Mouse (Mus musculus) erythroid progenitor cell, adult 5-6 weeks (primary cell): Measurements from ENCODE around the gene Wdr45. TPM values are rescaled to one million over a fixed set of nuclear protein-coding genes. Genes with fewer than 3 reads are reported as not detected.

Source experiments
- ATAC-seq: replicated peaks from 2 replicates; pipeline ENCODE4 v1.8.0; 2016; ENCODE audit warnings: moderate number of reproducible peaks, mild to moderate bottlenecking, moderate TSS enrichment, inconsistent platforms; ENCODE audit not compliant: poor library complexity, low FRiP score, severe bottlenecking
- total RNA-seq, 2 experiments: library from RNA; stranded (forward) in 1 of 2; stranded (reverse) in 1 of 2; fragments of 150-400 nt in 1 of 2; fragments of 186-747, 209-891 nt in 1 of 2; gene quantifications; 2 replicates each; pipeline versions ENCODE4 v1.2.3 to v1.2.4; 2015 to 2017; ENCODE audit warnings: low replicate concordance in 2 of 2

Gene Wdr45
- total RNA-seq, 2 experiments from 2014 or later, result 36.0 to 59.5 TPM

DNA sequence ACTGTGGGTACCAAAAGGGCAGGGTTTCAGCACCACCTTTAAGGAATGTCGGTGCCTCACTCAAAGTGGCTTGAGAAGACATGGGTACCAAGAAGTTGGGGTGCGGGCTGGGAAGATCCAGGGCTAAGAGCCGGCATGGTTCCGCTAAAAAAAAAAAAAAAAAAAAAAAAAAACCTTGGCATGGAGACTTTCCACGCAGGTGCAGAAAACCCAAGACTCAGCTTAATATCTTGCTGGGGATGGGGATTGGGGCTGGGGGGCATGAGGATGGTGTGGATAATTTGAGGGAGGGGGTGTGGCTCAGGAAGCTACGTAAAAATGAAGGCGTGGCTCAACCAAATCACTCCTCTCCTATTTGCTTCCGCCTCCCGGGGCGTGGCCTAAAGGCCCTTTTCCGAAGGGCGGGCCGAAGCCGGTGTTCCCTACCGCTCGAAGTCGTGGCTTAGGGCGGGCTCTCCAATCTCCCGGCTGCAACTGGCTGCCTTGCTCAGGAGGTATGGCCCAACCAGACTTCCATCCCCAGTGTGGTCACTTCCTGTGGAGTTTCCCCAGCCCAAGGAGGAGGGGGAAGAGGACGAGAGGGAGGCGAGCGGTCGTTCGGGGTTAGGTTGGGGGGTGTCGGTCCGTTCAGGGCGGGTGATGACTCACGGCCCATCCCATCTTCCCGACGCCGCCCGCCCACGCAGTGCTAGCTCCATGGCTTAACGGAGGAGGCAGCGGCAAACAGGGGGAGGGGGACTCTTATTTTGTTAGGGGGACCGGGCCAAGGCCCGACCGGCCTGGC lies 48.2 kb downstream of the Wdr45 start, which contains the start of gene Tfe3:
Gene Tfe3, plus strand, starts transcription at position 424 of the 784 bp plus-strand sequence.
- ATAC-seq, result peak; percentile 97

DNA sequence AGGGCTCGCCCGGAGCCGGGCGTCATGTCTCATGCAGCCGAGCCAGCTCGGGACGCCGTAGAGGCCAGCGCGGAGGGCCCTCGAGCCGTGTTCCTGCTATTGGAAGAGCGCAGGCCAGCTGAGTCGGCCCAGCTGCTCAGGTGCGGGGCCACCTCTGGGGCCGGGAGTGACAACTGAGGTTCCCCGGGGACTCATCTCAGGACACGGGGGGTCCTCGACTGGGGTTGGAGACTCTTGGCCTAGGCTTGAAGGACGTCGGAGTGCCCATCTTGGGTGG lies 48.7 kb downstream of the Wdr45 start:
- ATAC-seq, result no peak

DNA sequence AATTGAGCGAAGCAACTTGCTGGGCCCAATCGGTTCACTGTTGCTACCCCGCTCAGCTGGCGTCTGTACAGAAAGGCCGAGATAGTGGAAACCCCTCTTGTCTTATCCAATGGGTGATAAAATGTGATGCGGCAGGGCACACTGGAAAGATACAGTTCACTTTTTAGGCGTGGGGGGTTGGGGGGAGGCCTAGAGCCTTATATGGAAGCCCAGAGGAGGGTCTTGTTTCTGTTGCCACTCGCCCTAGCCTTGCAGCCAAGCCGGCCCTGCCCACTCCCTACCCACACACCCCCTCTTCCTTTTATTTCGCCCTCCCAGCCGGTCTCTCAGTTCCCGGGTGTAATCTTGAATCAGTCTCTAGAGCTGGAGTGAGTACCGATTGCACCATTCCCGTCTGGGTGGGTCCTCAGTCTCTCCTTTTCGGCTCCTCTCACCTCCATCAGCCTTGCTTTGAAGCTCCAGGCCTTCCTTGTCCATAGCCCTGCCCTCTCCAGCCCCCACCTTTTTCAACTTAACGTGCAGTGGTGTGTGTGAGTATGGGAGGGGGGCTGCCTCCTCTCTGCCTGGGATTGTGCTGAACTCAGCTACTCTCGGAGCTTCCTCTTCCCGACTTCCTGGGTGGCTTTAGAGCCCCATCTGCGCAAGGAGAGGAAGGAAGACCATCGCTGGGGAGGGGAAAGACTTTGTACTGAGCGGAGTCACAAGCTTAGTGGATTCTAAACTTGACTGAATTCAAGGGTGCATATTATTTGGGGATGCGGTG lies 49.7 kb downstream of the Wdr45 start:
- no peak for ATAC-seq

DNA sequence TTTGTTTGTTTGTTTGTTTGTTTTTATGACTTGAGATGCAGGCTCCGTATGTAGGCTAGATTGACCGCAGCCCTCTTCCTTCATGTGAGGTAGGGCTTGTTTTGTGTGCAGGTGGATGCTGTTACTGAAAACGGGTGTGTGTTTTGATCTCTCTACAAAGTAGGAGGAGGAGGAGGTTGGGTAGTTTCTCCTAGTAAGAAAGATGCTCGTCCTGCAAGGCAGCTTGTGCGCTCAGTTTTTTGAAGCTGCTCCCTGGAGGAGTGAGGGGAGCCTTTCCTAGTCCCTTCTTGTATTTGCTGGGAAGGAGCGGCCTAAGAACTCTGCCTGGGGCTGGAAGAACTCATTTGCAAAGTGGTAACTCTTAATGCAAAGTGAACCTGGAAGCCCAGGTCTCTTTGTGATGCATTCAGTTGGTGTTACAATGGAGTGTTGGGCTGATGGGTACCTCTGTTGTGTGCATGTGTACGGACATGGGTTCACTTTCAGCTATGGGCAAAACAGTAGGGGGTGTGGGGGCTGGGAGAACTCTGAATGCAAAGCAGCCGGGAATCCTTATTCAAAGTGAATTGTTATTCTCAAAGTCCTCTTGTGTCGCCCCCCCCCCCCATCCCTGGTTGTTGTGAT lies 50.6 kb downstream of the Wdr45 start:
- no peak for ATAC-seq

DNA sequence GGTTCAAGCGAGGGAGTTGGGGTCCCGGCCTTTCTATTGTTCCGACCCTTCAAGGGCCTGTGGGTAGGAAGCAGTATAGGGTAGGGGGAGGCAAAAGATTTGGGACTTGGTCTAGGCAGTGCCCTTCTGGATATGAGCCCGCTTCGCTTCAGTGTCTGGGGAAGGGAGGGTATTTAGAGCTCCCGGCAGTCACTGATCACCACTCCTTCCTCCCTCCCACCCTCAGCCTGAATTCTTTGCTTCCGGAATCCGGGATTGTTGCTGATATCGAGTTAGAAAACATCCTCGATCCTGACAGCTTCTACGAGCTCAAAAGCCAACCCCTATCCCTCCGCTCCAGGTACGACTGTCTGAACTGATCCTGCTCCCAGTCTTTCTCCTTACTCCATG lies 51.1 kb downstream of the Wdr45 start:
- ATAC-seq, result no peak

DNA sequence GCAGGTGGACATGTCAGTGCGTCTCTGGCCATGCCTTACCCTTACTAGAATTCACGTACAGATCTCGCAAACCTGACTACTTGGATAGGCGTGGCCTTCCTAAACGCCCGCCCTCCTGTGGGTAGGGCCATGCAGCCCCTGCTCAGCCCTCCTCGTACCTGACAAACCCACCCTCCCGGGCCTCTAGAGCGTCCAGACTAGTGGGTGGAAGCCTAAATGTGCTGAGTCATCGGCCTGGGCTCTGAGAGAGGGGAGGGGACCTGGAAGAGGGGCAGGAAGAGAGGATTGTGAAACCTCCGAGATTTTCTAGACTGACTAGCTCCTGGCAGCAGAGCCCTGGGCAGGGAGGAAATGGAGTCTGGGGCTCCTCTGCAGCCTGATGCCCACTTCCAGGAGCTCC lies 51.6 kb downstream of the Wdr45 start:
- no peak for ATAC-seq

DNA sequence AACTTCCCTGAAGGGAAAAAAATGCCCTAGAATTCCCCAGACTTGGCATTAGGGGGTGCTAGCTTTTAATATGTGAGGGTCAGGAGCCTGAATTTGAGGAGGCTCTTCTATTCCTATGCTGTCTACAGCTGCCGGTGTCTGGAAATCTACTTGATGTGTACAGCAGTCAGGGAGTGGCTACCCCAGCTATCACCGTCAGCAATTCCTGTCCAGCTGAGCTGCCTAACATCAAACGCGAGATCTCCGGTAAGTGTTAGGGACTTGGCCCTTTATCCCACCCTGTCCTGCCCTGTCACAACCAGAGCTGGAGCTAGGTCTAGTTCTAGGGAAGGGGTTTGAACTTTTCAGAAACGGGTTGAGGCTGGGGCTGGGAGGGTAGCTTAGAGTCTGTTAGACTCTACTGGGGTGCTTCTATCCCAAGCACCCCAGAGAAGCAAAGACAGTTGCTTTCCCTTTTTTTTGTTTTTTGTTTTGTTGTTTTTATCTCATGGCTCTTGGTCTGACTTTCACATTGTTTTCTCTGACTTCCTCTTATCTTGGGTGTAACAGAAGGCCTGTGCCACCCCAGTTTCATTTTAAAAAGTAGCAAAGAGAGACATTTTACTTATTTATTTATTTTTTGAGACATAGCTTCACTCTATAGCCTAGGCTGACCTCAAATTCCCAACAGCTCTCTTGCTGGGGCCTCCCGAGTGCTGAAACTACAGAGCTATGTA lies 55.3 kb downstream of the Wdr45 start:
- peak; percentile 72 for ATAC-seq

DNA sequence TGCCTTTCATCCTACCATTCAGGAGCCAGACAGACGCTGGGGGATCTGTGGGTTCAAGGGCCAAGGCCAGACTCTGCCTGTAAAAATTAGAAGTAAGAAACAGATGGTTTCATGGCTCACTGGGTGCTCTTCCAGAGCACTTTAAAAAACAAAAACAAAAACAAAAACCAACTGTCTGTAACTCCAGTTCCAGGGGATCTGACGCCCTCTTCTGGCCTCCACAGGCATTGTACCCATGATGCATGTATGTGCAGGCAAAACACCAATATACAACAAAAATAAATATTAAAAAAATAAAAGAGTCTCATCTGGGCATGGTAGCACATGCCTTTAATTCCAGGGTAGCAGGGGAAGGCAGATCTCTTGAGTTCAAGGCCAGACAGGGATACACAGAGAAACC lies 58.6 kb downstream of the Wdr45 start:
- ATAC-seq, result no peak

DNA sequence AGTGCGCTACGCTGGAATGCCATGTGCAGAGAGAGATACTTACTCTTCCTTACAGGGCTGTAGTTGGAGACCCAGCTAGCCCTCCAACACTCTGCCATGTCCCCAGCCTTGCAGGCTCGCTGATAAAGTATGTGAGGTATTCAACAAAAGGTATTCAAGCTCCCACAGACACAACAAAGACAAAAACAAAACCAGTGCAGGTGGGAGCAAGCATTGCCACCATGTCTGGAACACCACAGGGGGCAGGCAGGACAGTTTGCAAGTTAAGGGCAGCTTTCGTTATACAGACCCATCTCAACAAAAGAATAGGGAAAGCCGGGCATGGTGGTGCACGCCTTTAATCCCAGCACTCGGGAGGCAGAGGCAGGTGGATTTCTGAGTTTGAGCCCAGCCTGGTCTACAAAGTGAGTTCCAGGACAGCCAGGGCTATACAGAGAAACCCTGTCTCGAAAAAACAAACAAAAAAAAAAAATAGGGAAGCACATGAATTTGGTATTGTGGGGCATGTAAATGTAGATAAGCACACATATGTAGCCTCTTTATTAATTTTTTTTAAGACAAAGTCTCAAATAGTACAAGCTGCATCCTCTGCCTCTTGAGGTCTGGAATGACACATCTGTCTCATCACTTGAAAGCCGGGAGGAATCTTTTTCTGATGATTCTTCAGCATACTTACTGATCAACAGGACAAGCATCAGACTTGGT lies 61.5 kb downstream of the Wdr45 start:
- no peak for ATAC-seq

DNA sequence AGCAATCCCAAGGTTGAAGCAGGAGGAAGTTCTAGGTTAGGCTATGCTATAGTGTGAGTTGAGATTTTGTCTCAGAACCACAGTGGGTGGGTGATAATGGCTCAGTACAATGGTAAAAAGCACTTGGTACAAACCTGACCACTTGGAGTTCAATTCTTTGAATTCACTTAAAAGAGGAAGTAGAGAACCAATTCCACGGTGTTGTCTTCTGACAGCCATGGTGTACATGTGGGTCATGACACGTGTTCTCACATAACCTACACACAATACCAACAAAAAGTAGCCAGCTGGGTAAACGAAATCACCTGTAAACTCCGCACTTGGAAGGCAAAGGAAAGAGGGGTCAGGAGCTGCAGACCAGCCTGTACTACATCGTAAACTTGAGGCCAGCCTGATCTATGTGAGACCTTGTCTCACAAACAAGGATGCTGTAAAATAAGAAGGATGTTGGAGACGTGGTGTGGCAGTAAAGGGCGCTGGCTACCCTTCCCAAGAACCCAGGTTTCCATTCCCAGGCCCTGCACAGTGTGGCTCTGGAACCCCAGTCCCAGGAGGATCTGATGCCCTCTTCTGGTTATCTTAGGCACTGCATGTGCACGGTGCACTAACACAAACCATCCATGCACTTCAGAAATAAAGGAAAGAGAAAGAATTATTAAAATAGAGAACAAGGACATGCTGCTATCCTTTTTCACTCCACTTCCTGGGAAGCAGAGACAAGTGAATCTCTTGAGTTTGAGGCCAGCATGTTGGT lies 62.4 kb downstream of the Wdr45 start:
- peak; percentile 73 for ATAC-seq

Other genes starting within 250 kb of the Wdr45 start
- 2.2 and 3.8 TPM in 2 replicates for gene Foxp3, start 140.7 kb upstream of the Wdr45 start, total RNA-seq (2015; ENCODE audit: low replicate concordance)
- gene Foxp3, start 140.7 kb upstream of the Wdr45 start, total RNA-seq (2017; ENCODE audit: low replicate concordance), result not detected in 2 replicates
- 10.1 TPM in 1 of 2 replicates, not detected in the other for gene Ppp1r3f, start 140.1 kb upstream of the Wdr45 start, total RNA-seq (2015; ENCODE audit: low replicate concordance)
- 0.26 TPM in 1 of 2 replicates, not detected in the other for gene Ppp1r3f, start 140.1 kb upstream of the Wdr45 start, total RNA-seq (2017; ENCODE audit: low replicate concordance)
- 8.6 and 9.2 TPM in 2 replicates for gene Ccdc22, start 108.8 kb upstream of the Wdr45 start, total RNA-seq (2015; ENCODE audit: low replicate concordance)
- 12.0 and 17.3 TPM in 2 replicates for gene Ccdc22, start 108.8 kb upstream of the Wdr45 start, total RNA-seq (2017; ENCODE audit: low replicate concordance)
- not detected in 2 replicates for gene Cacna1f, start 107.2 kb upstream of the Wdr45 start, total RNA-seq (2015; ENCODE audit: low replicate concordance)
- gene Cacna1f, start 107.2 kb upstream of the Wdr45 start, total RNA-seq (2017; ENCODE audit: low replicate concordance), result not detected in 2 replicates
- gene Syp, start 75.9 kb upstream of the Wdr45 start, total RNA-seq (2015; ENCODE audit: low replicate concordance), result not detected in 2 replicates
- 0.51 TPM in 1 of 2 replicates, not detected in the other for gene Syp, start 75.9 kb upstream of the Wdr45 start, total RNA-seq (2017; ENCODE audit: low replicate concordance)
- gene Prickle3, start 57.1 kb upstream of the Wdr45 start, total RNA-seq (2015; ENCODE audit: low replicate concordance), result 0.72 and 1.3 TPM in 2 replicates
- gene Prickle3, start 57.1 kb upstream of the Wdr45 start, total RNA-seq (2017; ENCODE audit: low replicate concordance), result 0.23 and 0.90 TPM in 2 replicates
- gene Plp2, start 42.9 kb upstream of the Wdr45 start, total RNA-seq (2015; ENCODE audit: low replicate concordance), result 64.6 and 96.2 TPM in 2 replicates
- 9.6 and 18.7 TPM in 2 replicates for gene Plp2, start 42.9 kb upstream of the Wdr45 start, total RNA-seq (2017; ENCODE audit: low replicate concordance)
- gene Magix, start 33.1 kb upstream of the Wdr45 start, total RNA-seq (2015; ENCODE audit: low replicate concordance), result not detected in 2 replicates
- gene Magix, start 33.1 kb upstream of the Wdr45 start, total RNA-seq (2017; ENCODE audit: low replicate concordance), result not detected in 2 replicates
- 10.5 and 31.9 TPM in 2 replicates for gene Gpkow, start 17.2 kb upstream of the Wdr45 start, total RNA-seq (2015; ENCODE audit: low replicate concordance)
- gene Gpkow, start 17.2 kb upstream of the Wdr45 start, total RNA-seq (2017; ENCODE audit: low replicate concordance), result 12.6 and 25.0 TPM in 2 replicates
- not detected in 2 replicates for gene Gm45208, start 7.9 kb downstream of the Wdr45 start, total RNA-seq (2015; ENCODE audit: low replicate concordance)
- not detected in 2 replicates for gene Gm45208, start 7.9 kb downstream of the Wdr45 start, total RNA-seq (2017; ENCODE audit: low replicate concordance)
- gene Praf2, start 14.1 kb downstream of the Wdr45 start, total RNA-seq (2015; ENCODE audit: low replicate concordance), result 1.3 and 2.5 TPM in 2 replicates
- gene Praf2, start 14.1 kb downstream of the Wdr45 start, total RNA-seq (2017; ENCODE audit: low replicate concordance), result 2.1 TPM in 1 of 2 replicates, not detected in the other
- not detected in 2 replicates for gene Ccdc120, start 36.6 kb downstream of the Wdr45 start, total RNA-seq (2015; ENCODE audit: low replicate concordance)
- gene Ccdc120, start 36.6 kb downstream of the Wdr45 start, total RNA-seq (2017; ENCODE audit: low replicate concordance), result not detected in 2 replicates
- gene Tfe3, start 48.2 kb downstream of the Wdr45 start, total RNA-seq (2015; ENCODE audit: low replicate concordance), result 18.9 and 23.4 TPM in 2 replicates
- gene Tfe3, start 48.2 kb downstream of the Wdr45 start, total RNA-seq (2017; ENCODE audit: low replicate concordance), result 21.5 and 22.7 TPM in 2 replicates
- gene Gripap1, start 75.4 kb downstream of the Wdr45 start, total RNA-seq (2015; ENCODE audit: low replicate concordance), result 91.0 and 94.4 TPM in 2 replicates
- gene Gripap1, start 75.4 kb downstream of the Wdr45 start, total RNA-seq (2017; ENCODE audit: low replicate concordance), result 87.0 and 176 TPM in 2 replicates
- 0.84 and 1.8 TPM in 2 replicates for gene Kcnd1, start 108.0 kb downstream of the Wdr45 start, total RNA-seq (2015; ENCODE audit: low replicate concordance)
- gene Kcnd1, start 108.0 kb downstream of the Wdr45 start, total RNA-seq (2017; ENCODE audit: low replicate concordance), result 0.68 and 3.6 TPM in 2 replicates
- 327 and 376 TPM in 2 replicates for gene Otud5, start 127.0 kb downstream of the Wdr45 start, total RNA-seq (2015; ENCODE audit: low replicate concordance)
- 471 and 476 TPM in 2 replicates for gene Otud5, start 127.0 kb downstream of the Wdr45 start, total RNA-seq (2017; ENCODE audit: low replicate concordance)
- gene Pim2, start 163.9 kb downstream of the Wdr45 start, total RNA-seq (2015; ENCODE audit: low replicate concordance), result 37.1 and 59.1 TPM in 2 replicates
- 16.0 and 22.5 TPM in 2 replicates for gene Pim2, start 163.9 kb downstream of the Wdr45 start, total RNA-seq (2017; ENCODE audit: low replicate concordance)
- gene Slc35a2, start 169.7 kb downstream of the Wdr45 start, total RNA-seq (2015; ENCODE audit: low replicate concordance), result 5.0 TPM in 1 of 2 replicates, not detected in the other
- 1.4 and 9.8 TPM in 2 replicates for gene Slc35a2, start 169.7 kb downstream of the Wdr45 start, total RNA-seq (2017; ENCODE audit: low replicate concordance)
- 23.1 and 24.9 TPM in 2 replicates for gene Pqbp1, start 184.9 kb downstream of the Wdr45 start, total RNA-seq (2015; ENCODE audit: low replicate concordance)
- gene Pqbp1, start 184.9 kb downstream of the Wdr45 start, total RNA-seq (2017; ENCODE audit: low replicate concordance), result 33.5 and 85.4 TPM in 2 replicates
- 53.2 and 63.4 TPM in 2 replicates for gene Timm17b, start 185.0 kb downstream of the Wdr45 start, total RNA-seq (2015; ENCODE audit: low replicate concordance)
- gene Timm17b, start 185.0 kb downstream of the Wdr45 start, total RNA-seq (2017; ENCODE audit: low replicate concordance), result 10.7 and 20.7 TPM in 2 replicates
- gene Gm10491, start 193.5 kb downstream of the Wdr45 start, total RNA-seq (2015; ENCODE audit: low replicate concordance), result not detected in 2 replicates
- not detected in 2 replicates for gene Gm10491, start 193.5 kb downstream of the Wdr45 start, total RNA-seq (2017; ENCODE audit: low replicate concordance)
- not detected in 2 replicates for gene Gm10490, start 195.2 kb downstream of the Wdr45 start, total RNA-seq (2015; ENCODE audit: low replicate concordance)
- not detected in 2 replicates for gene Gm10490, start 195.2 kb downstream of the Wdr45 start, total RNA-seq (2017; ENCODE audit: low replicate concordance)
- gene Pcsk1n, start 205.5 kb downstream of the Wdr45 start, total RNA-seq (2015; ENCODE audit: low replicate concordance), result not detected in 2 replicates
- gene Pcsk1n, start 205.5 kb downstream of the Wdr45 start, total RNA-seq (2017; ENCODE audit: low replicate concordance), result not detected in 2 replicates
- gene Eras, start 214.3 kb downstream of the Wdr45 start, total RNA-seq (2015; ENCODE audit: low replicate concordance), result not detected in 2 replicates
- gene Eras, start 214.3 kb downstream of the Wdr45 start, total RNA-seq (2017; ENCODE audit: low replicate concordance), result not detected in 2 replicates
- 7.2 and 15.9 TPM in 2 replicates for gene Hdac6, start 233.6 kb downstream of the Wdr45 start, total RNA-seq (2015; ENCODE audit: low replicate concordance)
- gene Hdac6, start 233.6 kb downstream of the Wdr45 start, total RNA-seq (2017; ENCODE audit: low replicate concordance), result 13.0 and 21.8 TPM in 2 replicates